Mouse (Mus musculus) megakaryocyte, embryonic 14.5 days (primary cell): ENCODE measurements around the gene Arpc5l. TPM values are rescaled to one million over a fixed set of nuclear protein-coding genes. Genes with fewer than 3 reads are reported as not detected.

Source experiments
- H3K27me3 ChIP-seq: replicated peaks from 2 replicates; pipeline ENCODE3; 2012; ENCODE audit warnings: inconsistent platforms
- H3K36me3 ChIP-seq: replicated peaks from 2 replicates; pipeline ENCODE3; 2012; ENCODE audit warnings: low read length, inconsistent platforms, mixed read lengths
- H3K4me1 ChIP-seq: 2 replicates; pipeline ENCODE4 v1.6.1; 2012; ENCODE audit warnings: inconsistent platforms
- H3K4me3 ChIP-seq: replicated peaks from 2 replicates; pipeline ENCODE3; 2012; ENCODE audit warnings: moderate library complexity, mild to moderate bottlenecking, inconsistent platforms
- H3K9me3 ChIP-seq: 2 replicates; pipeline ENCODE4 v1.6.1; 2012; ENCODE audit warnings: inconsistent platforms
- FLI1 ChIP-seq: IDR thresholded peaks from 2 replicates; pipeline ENCODE4 v1.6.1; 2012; ENCODE audit warnings: low read length, inconsistent platforms, mixed read lengths
- GATA1 ChIP-seq: IDR thresholded peaks from 3 replicates; pipeline ENCODE4 v1.6.1; 2012; ENCODE audit warnings: mixed read lengths, low read length, inconsistent platforms, borderline replicate concordance
- polyA plus RNA-seq: library from polyadenylated mRNA; stranded (reverse); fragments of >175 nt; gene quantifications from 2 replicates; pipeline ENCODE4 v1.2.3, GENCODE M21; 2012; ENCODE audit warnings: low replicate concordance; ENCODE audit not compliant: insufficient read depth

The Arpc5l gene
- polyA plus RNA-seq, 1 experiment: 83.7 TPM

GRCm38 (mm10) chr2:38975941-38976805 lies 29.0 kb upstream of the Arpc5l start:
- Histone ChIP-seq H3K9me3 (no peaks in the 10 kb centered on the region), H3K4me1 (no peaks in the 10 kb centered on the region), H3K36me3 (no peaks in the 10 kb centered on the region), H3K27me3 (peaks cover 25% of the 10 kb centered on the region), H3K4me3 (no peak overlapping the region)
- TF ChIP-seq GATA1 (no peak), FLI1 (no peak)

GRCm38 (mm10) chr2:38977837-38978236 lies 27.3 kb upstream of the Arpc5l start:
- TF ChIP-seq FLI1 (no peak), GATA1 (no peak)
- Histone ChIP-seq H3K4me3 (no peak overlapping the region), H3K36me3 (no peaks in the 10 kb centered on the region), H3K4me1 (no peaks in the 10 kb centered on the region), H3K9me3 (0 out of 2 replicates have a peak, but pooled peaks cover 4% of the 10 kb centered on the region), H3K27me3 (peaks cover 25% of the 10 kb centered on the region)

- Histone ChIP-seq H3K9me3 (peaks cover 28% of the 10 kb centered on the region), H3K4me1 (peaks cover 9% of the 10 kb centered on the region), H3K4me3 (peak overlapping the region; percentile 6), H3K27me3 (peaks cover 13% of the 10 kb centered on the region), H3K36me3 (no peaks in the 10 kb centered on the region)
- no peak for TF ChIP-seq FLI1
- TF ChIP-seq GATA1: no peak
Observed at GRCm38 (mm10) chr2:38983456-38983855, 21.7 kb upstream of the Arpc5l start.

- no peaks in the 10 kb centered on the region for H3K36me3 ChIP-seq
- TF ChIP-seq GATA1 (no peak), FLI1 (no peak)
- H3K9me3 ChIP-seq: peaks cover 28% of the 10 kb centered on the region
- H3K4me1 ChIP-seq: peaks cover 17% of the 10 kb centered on the region
- H3K4me3 ChIP-seq: no peak overlapping the region
- peaks cover 6% of the 10 kb centered on the region for H3K27me3 ChIP-seq
Observed at GRCm38 (mm10) chr2:38986580-38986979, 18.6 kb upstream of the Arpc5l start.

- Histone ChIP-seq H3K9me3 (peaks cover 24% of the 10 kb centered on the region), H3K4me3 (no peak overlapping the region), H3K27me3 (peaks cover 6% of the 10 kb centered on the region), H3K4me1 (peaks cover 17% of the 10 kb centered on the region), H3K36me3 (no peaks in the 10 kb centered on the region)
- TF ChIP-seq GATA1: no peak
- TF ChIP-seq FLI1: no peak
Observed at GRCm38 (mm10) chr2:38987371-38987770, 17.8 kb upstream of the Arpc5l start.

GRCm38 (mm10) chr2:38987803-38988510 lies 17.2 kb upstream of the Arpc5l start:
- H3K27me3 ChIP-seq: peaks cover 6% of the 10 kb centered on the region
- H3K4me1 ChIP-seq: peaks cover 17% of the 10 kb centered on the region
- H3K4me3 ChIP-seq: no peak overlapping the region
- H3K36me3 ChIP-seq: no peaks in the 10 kb centered on the region
- no peak for TF ChIP-seq GATA1
- TF ChIP-seq FLI1: no peak
- peaks cover 24% of the 10 kb centered on the region for H3K9me3 ChIP-seq

- Histone ChIP-seq H3K9me3 (peaks cover 17% of the 10 kb centered on the region), H3K4me3 (no peak overlapping the region), H3K36me3 (no peaks in the 10 kb centered on the region), H3K27me3 (peaks cover 6% of the 10 kb centered on the region), H3K4me1 (peaks cover 17% of the 10 kb centered on the region)
- TF ChIP-seq FLI1 (no peak), GATA1 (no peak)
Observed at GRCm38 (mm10) chr2:38988929-38989328, 16.2 kb upstream of the Arpc5l start.

- TF ChIP-seq FLI1 (no peak), GATA1 (no peak)
Observed at GRCm38 (mm10) chr2:38992004-38992403, 13.1 kb upstream of the Arpc5l start.

GRCm38 (mm10) chr2:38992452-38992851 lies 12.7 kb upstream of the Arpc5l start:
- H3K4me1 ChIP-seq: peaks cover 21% of the 10 kb centered on the region
- peaks cover 4% of the 10 kb centered on the region for H3K27me3 ChIP-seq
- TF ChIP-seq FLI1 (no peak), GATA1 (no peak)
- H3K36me3 ChIP-seq: no peaks in the 10 kb centered on the region
- H3K9me3 ChIP-seq: no peaks in the 10 kb centered on the region
- H3K4me3 ChIP-seq: no peak overlapping the region

More at GRCm38 (mm10) chr2:38992004-38992403, 13.1 kb upstream of the Arpc5l start:
- peaks cover 17% of the 10 kb centered on the region for H3K4me1 ChIP-seq
- no peaks in the 10 kb centered on the region for H3K9me3 ChIP-seq
- H3K27me3 ChIP-seq: peaks cover 4% of the 10 kb centered on the region
- no peak overlapping the region for H3K4me3 ChIP-seq
- no peaks in the 10 kb centered on the region for H3K36me3 ChIP-seq
